Mouse (Mus musculus): ENCODE data around the gene Nisch. TPM values are rescaled to one million over a fixed set of nuclear protein-coding genes. Genes with fewer than 3 reads are reported as not detected.

Nisch gene
- polyA plus RNA-seq, 1 experiment from 2014 or later = 439 TPM

DNA sequence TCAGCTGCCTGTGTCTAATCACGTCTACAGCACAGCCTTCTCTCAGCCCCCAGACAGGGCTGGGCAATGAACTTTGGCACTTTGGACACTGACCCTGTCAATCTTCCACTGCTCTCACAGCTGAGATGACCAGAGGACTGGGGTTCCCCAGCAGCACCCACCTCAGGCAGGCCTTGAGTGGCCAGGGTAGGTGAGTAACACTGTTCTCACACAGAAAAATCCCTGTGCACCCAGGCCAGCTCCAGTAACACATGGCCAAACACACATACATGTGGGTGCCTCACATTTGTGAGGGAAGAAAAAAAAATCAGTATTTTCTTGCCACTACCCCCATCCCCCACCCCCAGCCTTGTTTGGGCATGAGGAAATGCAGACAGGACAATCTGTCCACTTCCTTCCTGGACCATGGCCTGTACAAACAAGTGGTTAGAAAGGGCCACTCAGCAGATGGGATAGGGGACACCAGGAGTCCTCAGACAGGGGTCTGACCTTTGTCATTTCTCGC, 33.9 kb downstream of the Nisch start:
- H3K4me2 ChIP-seq = no peak overlapping the region
- H3K36me3 ChIP-seq (replicated peaks) = peaks cover 98% of the 10 kb centered on the region
- ATAC-seq (ENCODE audit: low FRiP score) = no peak
- no peaks in the 10 kb centered on the region for H3K9me3 ChIP-seq
- WGBS = 82% methylated on average over 2 of the region's 2 CpGs
- no peak overlapping the region for H3K4me3 ChIP-seq (replicated peaks)
- H3K27ac ChIP-seq = no peak overlapping the region
- H3K9ac ChIP-seq = no peak overlapping the region
- H3K27me3 ChIP-seq = no peaks in the 10 kb centered on the region
- no peaks in the 10 kb centered on the region for H3K4me1 ChIP-seq

DNA sequence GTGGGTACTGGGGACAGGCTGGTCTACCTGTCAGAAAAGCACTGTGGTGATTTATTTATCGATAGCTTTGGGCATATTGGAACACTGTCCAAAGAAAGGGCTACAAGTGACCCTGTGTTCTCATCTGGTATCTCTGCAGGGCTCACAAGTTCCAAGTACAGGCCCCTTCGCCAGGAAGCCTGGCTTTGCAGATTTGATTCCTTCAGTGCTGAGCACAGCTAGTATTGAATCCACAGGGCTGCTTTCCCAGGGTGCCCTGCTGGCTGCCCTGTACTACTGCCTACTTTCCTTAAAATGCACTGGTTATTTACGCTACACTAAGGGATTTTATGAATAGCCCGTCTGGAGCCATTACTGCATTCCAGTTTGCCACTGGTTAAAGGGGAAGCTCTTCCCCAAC, 35.2 kb downstream of the Nisch start:
- Histone ChIP-seq H3K4me1 (no peaks in the 10 kb centered on the region), H3K27ac (no peak overlapping the region), H3K36me3 (replicated peaks) (peaks cover 98% of the 10 kb centered on the region), H3K9me3 (no peaks in the 10 kb centered on the region), H3K4me2 (no peak overlapping the region), H3K4me3 (replicated peaks) (no peak overlapping the region), H3K9ac (no peak overlapping the region), H3K27me3 (no peaks in the 10 kb centered on the region)
- WGBS = 93% methylated on average over 4 of the region's 4 CpGs
- no peak for ATAC-seq (ENCODE audit: low FRiP score)

DNA sequence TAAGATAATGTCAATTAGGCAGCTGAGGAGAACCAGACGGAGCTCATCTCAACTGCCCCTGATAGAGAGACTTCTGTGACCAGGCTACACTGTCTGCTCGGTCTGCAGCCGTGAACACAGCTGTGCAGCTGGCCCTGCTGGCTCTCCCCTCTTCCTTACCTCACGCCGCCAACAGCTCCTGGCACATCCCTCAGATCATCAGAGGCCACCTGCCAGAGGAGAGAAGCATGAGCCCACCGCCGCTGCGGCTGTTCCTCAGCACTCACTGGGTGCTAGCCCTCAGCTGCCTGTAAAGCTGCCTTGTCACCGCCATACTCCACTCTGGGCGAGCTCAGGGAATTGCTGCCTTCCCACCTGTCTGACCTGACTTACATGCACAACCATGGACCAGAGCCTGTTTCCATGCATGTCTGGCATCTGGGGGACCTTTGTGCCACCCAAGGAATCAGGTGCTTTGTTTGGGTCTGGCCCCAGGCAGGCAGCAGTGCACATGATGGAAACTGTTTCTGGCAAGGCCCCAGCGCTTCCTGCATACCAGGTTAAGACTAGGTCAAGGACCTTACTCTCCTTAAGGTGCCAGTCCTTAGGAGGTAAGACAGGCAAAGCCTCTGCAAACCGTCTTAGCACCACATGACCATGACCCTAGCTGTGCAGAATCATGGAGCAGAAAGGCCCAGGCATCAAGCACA, 36.9 kb downstream of the Nisch start:
- H3K27me3 ChIP-seq = no peaks in the 10 kb centered on the region
- H3K4me1 ChIP-seq = no peaks in the 10 kb centered on the region
- no peak overlapping the region for H3K27ac ChIP-seq
- H3K4me2 ChIP-seq = no peak overlapping the region
- H3K4me3 ChIP-seq (replicated peaks) = no peak overlapping the region
- WGBS = 95% methylated on average over 12 of the region's 12 CpGs
- H3K36me3 ChIP-seq (replicated peaks) = peaks cover 98% of the 10 kb centered on the region
- no peaks in the 10 kb centered on the region for H3K9me3 ChIP-seq
- H3K9ac ChIP-seq = no peak overlapping the region
- ATAC-seq (ENCODE audit: low FRiP score) = no peak

DNA sequence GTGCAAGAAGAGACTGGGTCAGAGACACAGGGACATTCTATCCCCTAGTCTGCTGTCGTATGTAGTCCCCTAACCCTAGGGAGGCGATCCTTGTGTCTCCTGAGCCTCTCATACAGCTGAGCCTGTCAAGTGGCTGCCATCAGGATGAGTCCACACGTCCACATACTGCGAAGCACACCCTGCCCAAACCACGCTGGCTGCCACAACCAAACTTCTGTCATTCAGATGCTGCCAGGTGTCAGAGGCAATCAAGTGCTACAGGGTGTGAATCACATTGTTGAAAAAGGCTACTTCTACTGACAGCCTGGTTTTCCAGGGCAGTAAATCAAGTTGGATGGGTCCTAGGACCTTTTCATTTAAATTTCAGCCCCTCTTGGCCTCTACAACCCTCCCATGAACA, 39.0 kb downstream of the Nisch start:
- WGBS = 96% methylated on average over 5 of the region's 5 CpGs
- no peaks in the 10 kb centered on the region for H3K9me3 ChIP-seq
- H3K27ac ChIP-seq = no peak overlapping the region
- H3K36me3 ChIP-seq (replicated peaks) = peaks cover 98% of the 10 kb centered on the region
- H3K9ac ChIP-seq = no peak overlapping the region
- no peak for ATAC-seq (ENCODE audit: low FRiP score)
- no peaks in the 10 kb centered on the region for H3K27me3 ChIP-seq
- no peak overlapping the region for H3K4me3 ChIP-seq (replicated peaks)
- H3K4me1 ChIP-seq = no peaks in the 10 kb centered on the region
- no peak overlapping the region for H3K4me2 ChIP-seq

DNA sequence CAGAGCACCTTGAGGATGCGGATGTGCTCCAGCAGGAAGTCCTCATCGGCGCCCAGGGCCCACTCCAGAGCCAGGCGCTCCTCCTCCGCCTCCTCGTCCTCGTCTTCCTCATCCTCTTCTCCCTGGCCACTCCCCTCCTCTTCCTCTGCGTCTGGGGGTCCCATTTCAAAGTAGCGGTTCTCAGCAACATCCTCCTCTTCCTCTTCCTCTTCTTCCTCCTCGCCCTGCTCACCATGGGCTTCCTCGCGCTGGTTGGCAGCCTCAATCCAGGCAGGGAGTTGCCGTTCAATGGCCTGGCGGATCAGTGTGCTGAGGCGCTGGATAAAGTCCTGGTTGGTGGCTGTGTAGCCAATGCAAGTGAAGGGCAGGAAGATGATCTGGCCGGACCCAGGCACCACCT, 39.5 kb downstream of the Nisch start:
- Histone ChIP-seq H3K4me1 (no peaks in the 10 kb centered on the region), H3K9ac (no peak overlapping the region), H3K27me3 (no peaks in the 10 kb centered on the region), H3K36me3 (replicated peaks) (peaks cover 98% of the 10 kb centered on the region), H3K4me2 (no peak overlapping the region), H3K27ac (no peak overlapping the region), H3K9me3 (no peaks in the 10 kb centered on the region), H3K4me3 (replicated peaks) (no peak overlapping the region)
- no peak for ATAC-seq (ENCODE audit: low FRiP score)
- 94% methylated on average over 16 of the region's 16 CpGs for WGBS

DNA sequence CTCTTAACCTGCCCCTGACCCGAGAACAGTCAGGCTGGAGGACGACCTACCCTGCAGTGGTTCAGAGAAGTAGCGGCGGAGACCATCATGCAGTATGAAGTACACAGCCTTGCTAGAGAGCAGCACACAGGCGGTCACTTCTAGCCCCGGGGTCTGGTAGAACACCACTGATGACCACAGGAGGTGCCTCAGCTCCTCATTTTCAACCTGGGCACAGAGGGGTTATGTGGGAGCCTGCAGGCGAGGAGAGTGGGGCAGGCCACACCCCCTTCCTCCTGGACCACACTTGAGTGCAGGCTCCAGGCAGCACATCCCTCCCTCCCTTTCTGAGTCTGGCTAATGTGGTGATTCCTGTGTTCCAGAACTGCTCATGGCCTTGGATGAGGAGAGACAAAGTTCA, 43.2 kb downstream of the Nisch start:
- no peak overlapping the region for H3K9ac ChIP-seq
- no peak overlapping the region for H3K4me3 ChIP-seq (replicated peaks)
- 92% methylated on average over 7 of the region's 7 CpGs for WGBS
- H3K27me3 ChIP-seq = no peaks in the 10 kb centered on the region
- no peaks in the 10 kb centered on the region for H3K9me3 ChIP-seq
- H3K4me2 ChIP-seq = no peak overlapping the region
- no peaks in the 10 kb centered on the region for H3K4me1 ChIP-seq
- H3K36me3 ChIP-seq (replicated peaks) = peaks cover 81% of the 10 kb centered on the region
- no peak overlapping the region for H3K27ac ChIP-seq
- no peak for ATAC-seq (ENCODE audit: low FRiP score)

DNA sequence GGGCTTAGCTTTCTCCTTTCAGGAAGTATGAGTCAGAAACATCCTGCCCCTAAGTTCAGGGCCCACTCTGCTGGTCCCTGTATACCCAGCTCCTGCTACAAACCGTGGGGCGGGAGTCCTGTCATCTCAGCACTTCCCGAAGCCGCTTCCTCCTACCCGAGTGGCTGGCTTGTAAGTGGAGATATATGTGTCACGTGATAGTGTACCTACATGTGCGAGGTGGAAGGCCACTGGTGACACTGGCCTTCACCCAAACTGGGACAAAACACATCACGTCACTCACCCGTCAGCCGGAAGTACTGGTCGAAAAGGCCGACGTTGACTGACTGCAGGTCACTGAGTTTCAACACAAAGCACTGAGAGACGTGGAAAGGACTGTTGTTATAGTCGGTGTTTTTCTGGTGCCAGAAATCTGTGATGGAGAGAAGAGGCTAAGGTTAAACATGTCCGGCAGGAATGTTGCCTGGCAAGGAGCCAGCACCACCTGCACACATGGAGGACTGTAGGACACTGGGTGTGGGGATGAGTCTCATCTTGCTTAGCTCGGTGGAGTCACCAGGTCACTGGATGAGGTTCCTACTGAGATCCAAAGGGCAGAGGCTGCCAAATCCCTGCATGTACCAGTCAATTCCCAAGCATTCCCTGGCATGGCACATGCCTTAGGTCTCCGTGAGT, 43.8 kb downstream of the Nisch start:
- WGBS = 94% methylated on average over 18 of the region's 18 CpGs

DNA sequence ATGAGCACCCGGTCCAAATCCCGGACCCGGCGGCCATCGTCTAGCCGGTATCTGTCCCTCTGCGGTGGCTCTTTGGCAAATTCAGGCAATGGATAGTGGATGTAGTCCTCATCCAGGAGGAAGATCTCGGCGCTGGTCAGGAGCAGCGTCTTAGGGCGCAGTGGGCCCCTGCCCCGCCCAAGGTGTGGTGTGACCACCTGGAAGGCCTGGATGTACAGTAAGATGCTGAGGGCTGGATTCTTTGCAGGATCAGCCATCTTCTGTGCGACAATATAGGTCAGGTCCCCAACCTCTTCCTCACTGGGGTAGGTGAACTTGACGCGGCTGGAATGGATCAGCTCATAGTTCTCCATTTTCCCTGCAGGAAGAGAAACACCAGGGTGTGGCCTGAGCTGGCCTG, 44.9 kb downstream of the Nisch start:
- no peak overlapping the region for H3K9ac ChIP-seq
- no peak overlapping the region for H3K4me2 ChIP-seq
- H3K4me1 ChIP-seq = no peaks in the 10 kb centered on the region
- H3K36me3 ChIP-seq (replicated peaks) = peaks cover 66% of the 10 kb centered on the region
- 97% methylated on average over 15 of the region's 15 CpGs for WGBS
- H3K27ac ChIP-seq = peak overlapping the region; percentile 46; the same call in 1 of the 2 replicates
- ATAC-seq (ENCODE audit: low FRiP score) = no peak
- no peaks in the 10 kb centered on the region for H3K9me3 ChIP-seq
- H3K27me3 ChIP-seq = no peaks in the 10 kb centered on the region
- H3K4me3 ChIP-seq (replicated peaks) = no peak overlapping the region

More for the DNA sequence above, 43.8 kb downstream of the Nisch start:
- no peak for ATAC-seq (ENCODE audit: low FRiP score)
- H3K4me1 ChIP-seq = no peaks in the 10 kb centered on the region
- H3K27ac ChIP-seq = no peak overlapping the region
- no peaks in the 10 kb centered on the region for H3K9me3 ChIP-seq
- H3K9ac ChIP-seq = no peak overlapping the region
- H3K4me3 ChIP-seq (replicated peaks) = no peak overlapping the region
- H3K36me3 ChIP-seq (replicated peaks) = peaks cover 77% of the 10 kb centered on the region
- no peaks in the 10 kb centered on the region for H3K27me3 ChIP-seq
- no peak overlapping the region for H3K4me2 ChIP-seq

DNA sequence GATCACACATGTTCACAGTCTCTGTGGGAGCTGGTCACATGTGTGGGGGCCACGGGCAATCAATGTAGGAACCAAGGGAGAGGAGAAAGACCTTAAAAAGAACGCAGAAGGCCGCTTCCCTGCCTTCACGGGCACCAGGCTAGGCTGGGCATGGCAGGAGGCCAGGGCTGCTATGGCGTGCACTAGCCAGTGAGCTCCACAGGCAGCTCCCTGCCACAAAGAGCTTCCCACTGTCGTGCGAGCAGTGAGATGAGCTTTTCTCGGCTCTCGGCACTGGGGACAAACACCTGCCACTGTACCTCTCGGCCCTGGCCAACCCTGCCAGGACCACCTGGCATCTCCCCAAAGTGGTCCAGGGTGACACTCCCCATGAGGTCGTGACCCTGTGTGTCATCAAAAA, 45.4 kb downstream of the Nisch start:
- Histone ChIP-seq H3K36me3 (replicated peaks) (peaks cover 62% of the 10 kb centered on the region), H3K27me3 (no peaks in the 10 kb centered on the region), H3K9me3 (no peaks in the 10 kb centered on the region), H3K4me1 (no peaks in the 10 kb centered on the region), H3K27ac (peak overlapping the region; percentile 46; the same call in 1 of the 2 replicates), H3K4me3 (replicated peaks) (no peak overlapping the region), H3K9ac (no peak overlapping the region), H3K4me2 (no peak overlapping the region)
- no peak for ATAC-seq (ENCODE audit: low FRiP score)
- WGBS = 89% methylated on average over 11 of the region's 11 CpGs

DNA sequence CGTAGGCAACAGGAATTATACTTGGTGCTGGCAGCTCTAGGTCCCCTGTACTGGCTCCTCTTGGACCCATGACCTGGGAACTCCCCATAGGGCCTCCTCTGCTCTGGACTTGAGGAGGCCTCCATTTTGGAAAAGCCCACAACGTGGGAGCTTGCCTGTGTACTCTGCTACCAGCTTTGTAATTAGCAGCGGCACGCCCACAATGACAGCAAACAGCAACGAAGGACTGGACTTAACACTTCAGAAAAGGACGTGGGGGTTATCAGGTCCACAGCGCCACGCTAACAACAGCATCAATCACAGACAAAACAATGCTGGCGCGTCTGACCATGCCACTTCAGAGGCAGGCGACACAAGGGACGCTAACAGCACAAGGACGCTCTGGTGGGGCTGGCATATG, 45.8 kb downstream of the Nisch start:
- Histone ChIP-seq H3K9me3 (no peaks in the 10 kb centered on the region), H3K27me3 (no peaks in the 10 kb centered on the region), H3K4me3 (replicated peaks) (no peak overlapping the region), H3K4me2 (no peak overlapping the region), H3K27ac (peak overlapping the region; percentile 15; the same call in 1 of the 2 replicates), H3K4me1 (no peaks in the 10 kb centered on the region), H3K9ac (no peak overlapping the region), H3K36me3 (replicated peaks) (peaks cover 58% of the 10 kb centered on the region)
- no peak for ATAC-seq (ENCODE audit: low FRiP score)
- WGBS = 86% methylated on average over 13 of the region's 13 CpGs

DNA sequence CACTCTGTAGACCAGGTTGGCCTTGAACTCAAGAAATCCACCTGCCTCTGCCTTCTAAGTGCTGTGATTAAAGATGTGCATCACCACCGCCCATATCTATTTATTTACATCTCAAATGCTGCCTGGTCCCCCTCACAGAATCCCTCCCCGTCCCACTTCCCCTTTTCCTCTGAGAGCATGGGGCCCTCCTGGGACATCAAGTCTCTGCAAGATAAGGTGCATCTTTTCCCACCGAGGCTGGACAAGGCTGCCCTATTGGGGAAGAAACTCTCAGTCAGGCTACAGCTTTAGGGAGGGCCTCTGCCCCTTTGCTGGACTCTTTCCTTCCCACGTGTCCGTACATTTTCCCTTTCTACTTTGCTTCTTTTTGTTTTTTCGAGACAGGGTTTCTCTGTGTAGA, 47.2 kb downstream of the Nisch start:
- H3K9ac ChIP-seq = no peak overlapping the region
- 0 out of 2 replicates have a peak, but pooled peaks cover 2% of the 10 kb centered on the region for H3K4me1 ChIP-seq
- H3K27me3 ChIP-seq = no peaks in the 10 kb centered on the region
- H3K36me3 ChIP-seq (replicated peaks) = peaks cover 43% of the 10 kb centered on the region
- H3K9me3 ChIP-seq = no peaks in the 10 kb centered on the region
- no peak overlapping the region for H3K4me2 ChIP-seq
- WGBS = 89% methylated on average over 6 of the region's 6 CpGs
- no peak overlapping the region for H3K4me3 ChIP-seq (replicated peaks)
- no peak overlapping the region for H3K27ac ChIP-seq
- ATAC-seq (ENCODE audit: low FRiP score) = no peak

DNA sequence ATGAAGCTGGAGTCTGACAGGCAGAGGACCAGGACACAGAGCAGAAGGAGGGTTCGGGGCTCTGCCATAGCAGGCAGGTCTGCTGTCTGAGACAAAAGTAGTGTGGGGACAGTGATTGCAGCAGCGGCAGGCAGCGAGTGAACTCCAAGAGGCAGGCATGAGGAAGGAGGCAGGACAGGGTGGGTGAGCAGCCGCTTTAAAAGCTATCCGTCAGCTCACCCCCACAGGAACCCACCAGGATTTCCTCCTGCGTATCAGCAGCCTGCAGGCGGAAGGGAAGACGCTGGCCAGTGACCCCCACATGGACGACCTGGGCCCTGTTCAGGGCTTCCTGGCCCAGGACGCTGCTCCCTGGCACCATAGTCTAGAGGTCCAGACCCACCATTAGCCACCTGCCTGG, 48.3 kb downstream of the Nisch start, which contains the start of gene Stab1:
Gene Stab1, minus strand, starts transcription at position 217 of the 400 bp plus-strand sequence.
- Histone ChIP-seq H3K9me3 (no peaks in the 10 kb centered on the region), H3K27ac (peak within 1 kb of the TSS; percentile 14; the same call in 1 of the 2 replicates), H3K27me3 (no peaks in the 10 kb centered on the region), H3K9ac (peak within 1 kb of the TSS; percentile 9; the same call in 1 of the 2 replicates), H3K4me2 (no peak within 1 kb of the TSS; the same call in 1 of the 2 replicates), H3K36me3 (replicated peaks) (peaks cover 32% of the 10 kb centered on the region), H3K4me3 (replicated peaks) (no peak within 1 kb of the TSS), H3K4me1 (0 out of 2 replicates have a peak, but pooled peaks cover 2% of the 10 kb centered on the region)
- no peak for ATAC-seq (ENCODE audit: low FRiP score)
- 64% methylated on average over 10 of the region's 10 CpGs for WGBS

Measured in forebrain, embryonic 12.5 days (tissue).